Mouse (Mus musculus): ENCODE measurements around the gene Defa25. TPM values are rescaled to one million over a fixed set of nuclear protein-coding genes. Genes with fewer than 3 reads are reported as not detected.
"Not testable (repeated sequence)": the region's sequence is repeated elsewhere in the genome, so short reads cannot be mapped to it uniquely, and the experiment has no call there.

Defa25 gene
- total RNA-seq (2021): not detected

- intact Hi-C loops (cut with DNase I); DNase-seq: not testable (repeated sequence)
Measured at GRCm38 (mm10) chr8:21084142-21084541, at the start of gene Defa25. Defa25 (plus strand) TSS chr8:21084442.

GRCm38 (mm10) chr8:21054747-21055146 lies 29.5 kb upstream of the Defa25 start, which contains the start of gene Defa23:
Defa23 (plus strand) TSS chr8:21055047.
- intact Hi-C loops (cut with DNase I); DNase-seq: not testable (repeated sequence)

- intact Hi-C loops (cut with DNase I); DNase-seq: not testable (repeated sequence)
Measured at GRCm38 (mm10) chr8:21064738-21065137, 19.5 kb upstream of the Defa25 start, which contains the start of gene Defa35. Defa35 (plus strand) TSS chr8:21065038.

- no peak for DNase-seq
- intact Hi-C loops (cut with DNase I): no loop called here
Measured at GRCm38 (mm10) chr8:21093106-21093505, 8.9 kb downstream of the Defa25 start.

GRCm38 (mm10) chr8:21095950-21096349 lies 11.7 kb downstream of the Defa25 start, which contains the start of gene Gm14851:
Gm14851 (minus strand) TSS chr8:21096050.
- intact Hi-C loops (cut with DNase I): not testable (repeated sequence)

GRCm38 (mm10) chr8:21134342-21134741 lies 50.1 kb downstream of the Defa25 start, which contains the start of gene Defa30:
Defa30 (plus strand) TSS chr8:21134642.
- DNase-seq; intact Hi-C loops (cut with DNase I): not testable (repeated sequence)

More at GRCm38 (mm10) chr8:21095950-21096349, 11.7 kb downstream of the Defa25 start, which contains the start of gene Gm14851:
- DNase-seq: not testable (repeated sequence)

Other genes starting within 250 kb of the Defa25 start
- not detected for gene Defb33, start 191.8 kb upstream of the Defa25 start, total RNA-seq (2021)
- not detected for gene Gm15056, start 181.8 kb upstream of the Defa25 start, total RNA-seq (2021)
- gene Gm6040, start 162.4 kb upstream of the Defa25 start, total RNA-seq (2021): not detected
- gene AY761185, start 139.7 kb upstream of the Defa25 start, total RNA-seq (2021): not detected
- not detected for gene Defa21, start 58.9 kb upstream of the Defa25 start, total RNA-seq (2021)
- gene Defa23, start 29.4 kb upstream of the Defa25 start, total RNA-seq (2021): not detected
- gene Defa35, start 19.4 kb upstream of the Defa25 start, total RNA-seq (2021): not detected
- not detected for gene Gm14851, start 11.6 kb downstream of the Defa25 start, total RNA-seq (2021)
- gene Defa30, start 50.2 kb downstream of the Defa25 start, total RNA-seq (2021): not detected
- not detected for gene Defa22, start 77.8 kb downstream of the Defa25 start, total RNA-seq (2021)
- not detected for gene Defa31, start 107.2 kb downstream of the Defa25 start, total RNA-seq (2021)
- gene Gm15293, start 117.1 kb downstream of the Defa25 start, total RNA-seq (2021): not detected
- gene Gm15292, start 165.3 kb downstream of the Defa25 start, total RNA-seq (2021): not detected
- not detected for gene Defa27, start 231.1 kb downstream of the Defa25 start, total RNA-seq (2021)
- not detected for gene Defa29, start 242.6 kb downstream of the Defa25 start, total RNA-seq (2021)

Data from heart, postnatal 36 days (tissue).